Mouse (Mus musculus): ENCODE data around the gene Gm21852. TPM values are rescaled to one million over a fixed set of nuclear protein-coding genes. Genes with fewer than 3 reads are reported as not detected.
"Not testable (repeated sequence)": the region's sequence is repeated elsewhere in the genome, so short reads cannot be mapped to it uniquely, and the experiment has no call there.

Gm21852 gene
- not detected for polyA plus RNA-seq (2012; fragmentation: generic; extraction: Trizol)
- long read RNA-seq, experiment 1: 0 reads
- long read RNA-seq, experiment 2: 0 reads

DNA sequence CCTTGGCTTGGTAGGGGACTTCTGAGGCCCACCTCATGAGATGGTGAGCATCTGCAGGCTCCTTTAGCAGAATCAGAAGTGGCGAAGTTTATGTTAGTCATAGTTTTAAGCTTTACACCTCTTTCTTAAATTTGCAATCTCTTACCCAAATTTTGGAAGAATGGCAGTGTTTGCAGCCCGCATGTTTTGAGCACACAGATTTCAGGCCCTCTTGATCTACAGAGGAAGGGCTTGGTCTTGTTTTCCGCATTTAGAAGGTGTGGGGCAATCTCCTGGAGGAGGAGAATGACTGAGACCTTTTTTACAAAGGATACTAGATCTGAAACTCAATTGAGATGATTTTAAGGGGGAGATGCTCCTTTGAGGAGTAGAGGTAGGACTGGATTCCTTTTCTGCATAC is at the start of gene Gm21852:
TSS of gene Gm21852 (minus strand) at position 101 of the 400 bp plus-strand sequence.
- H3K79me3 ChIP-seq (ENCODE audit: low read depth); H3K4me3 ChIP-seq (ENCODE audit: insufficient read depth, poor library complexity, severe bottlenecking); H3K27me3 ChIP-seq (ENCODE audit: control insufficient read depth, insufficient read depth, insufficient read length); H3K79me2 ChIP-seq (ENCODE audit: control insufficient read depth, insufficient read depth); H3ac ChIP-seq (ENCODE audit: control insufficient read depth, insufficient read length, low read depth); H3K36me3 ChIP-seq (ENCODE audit: control insufficient read depth, insufficient read depth): not testable (repeated sequence)

Small RNA genes within 50 kb of the gene (microRNA-seq; reads per million reads assigned to microRNA genes)
- gene Gm27466 (ENCODE audit: borderline microRNAs expressed) (not detected), gene Gm28018 (ENCODE audit: borderline microRNAs expressed) (not detected)

Other genes starting within 250 kb of the Gm21852 start
- gene Gm21797, start 123.8 kb upstream of the Gm21852 start, polyA plus RNA-seq (2012; fragmentation: generic; extraction: Trizol): not detected
- not detected for gene Gm20795, start 152.9 kb upstream of the Gm21852 start, polyA plus RNA-seq (2012; fragmentation: generic; extraction: Trizol)

Measured in C2C12 (cell line).